Mouse (Mus musculus) right cerebral cortex, adult 2 months (tissue): ENCODE data around the gene Guca1b.
A peak's percentile ranks its signal among the peaks of the same experiment; 100 is the strongest.

Experiments used
- DNase-seq, 2 experiments: peaks; one replicate each; pipeline ENCODE4 v3.0.0; 2021 to 2022; ENCODE audit warnings: low spot score in 2 of 2

Gene Guca1b

DNA sequence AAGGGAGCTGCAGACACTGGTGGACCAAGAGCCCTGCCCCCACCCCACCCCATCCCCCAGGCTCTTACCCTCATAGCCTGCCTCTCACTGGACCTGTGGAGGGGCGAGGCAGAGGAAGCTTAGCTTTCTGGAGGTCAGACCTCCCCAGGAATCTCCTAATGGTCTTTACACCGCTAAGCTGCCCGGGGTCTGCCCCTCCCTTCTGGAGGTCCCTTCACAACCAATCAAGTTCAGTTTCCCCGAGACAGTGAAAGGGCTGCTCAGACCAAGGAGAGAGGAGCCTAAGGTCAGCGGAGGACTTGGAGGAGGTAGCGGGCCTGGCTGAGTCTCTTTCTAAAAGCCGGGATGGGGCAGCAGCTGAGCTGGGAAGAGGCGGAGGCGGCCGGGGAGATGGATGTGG is at the start of gene Guca1b:
Gene Guca1b (plus strand): TSS at position 249 of the 400 bp plus-strand sequence.
- DNase-seq: no peak

DNA sequence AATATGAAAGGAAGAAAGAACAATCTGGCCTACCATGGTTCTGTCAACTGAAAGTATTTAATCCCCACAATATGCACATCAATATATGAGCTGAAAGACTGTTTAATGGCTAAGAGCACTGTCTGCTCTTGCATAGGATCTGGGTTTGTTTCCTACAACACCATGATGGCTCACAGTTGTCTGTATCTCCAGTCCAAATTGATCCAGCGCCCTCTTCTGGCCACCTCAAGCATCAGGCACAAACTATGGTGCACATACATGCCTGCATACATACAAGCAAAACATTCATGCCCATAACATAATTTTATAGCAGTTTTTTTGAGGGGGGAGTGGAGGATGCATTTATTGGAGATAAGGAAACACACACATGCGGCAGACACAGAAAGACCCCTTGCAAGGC is 42.1 kb upstream of the Guca1b start:
- DNase-seq: no peak

DNA sequence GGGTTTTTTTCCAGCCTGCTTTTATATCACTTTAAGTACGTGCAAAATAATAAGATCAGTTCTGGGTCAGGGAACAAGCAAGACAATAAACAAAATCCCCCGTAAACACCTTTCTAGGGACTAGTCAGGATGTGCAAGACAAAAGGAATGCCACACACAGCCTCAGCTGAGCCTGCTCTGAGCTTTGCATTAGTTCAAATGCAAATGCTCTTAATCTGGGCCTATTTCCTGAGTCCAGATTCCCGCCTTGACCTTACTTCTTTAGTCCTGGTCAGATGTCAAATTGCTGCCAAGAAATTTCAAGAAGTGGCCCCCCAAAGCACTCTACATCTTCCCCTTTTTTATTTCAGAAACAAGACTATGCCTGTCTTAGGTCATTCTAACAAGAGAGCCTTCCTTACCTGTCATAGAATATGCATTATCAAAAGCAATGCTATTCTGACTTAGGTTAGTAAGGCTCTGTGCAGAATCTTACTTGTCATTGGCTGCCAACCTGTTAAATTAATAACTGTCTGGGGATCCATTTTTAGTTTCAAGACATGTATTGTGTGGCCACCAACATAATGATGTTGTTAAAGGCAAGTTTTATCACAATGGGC is 35.4 kb upstream of the Guca1b start:
- DNase-seq: no peak

DNA sequence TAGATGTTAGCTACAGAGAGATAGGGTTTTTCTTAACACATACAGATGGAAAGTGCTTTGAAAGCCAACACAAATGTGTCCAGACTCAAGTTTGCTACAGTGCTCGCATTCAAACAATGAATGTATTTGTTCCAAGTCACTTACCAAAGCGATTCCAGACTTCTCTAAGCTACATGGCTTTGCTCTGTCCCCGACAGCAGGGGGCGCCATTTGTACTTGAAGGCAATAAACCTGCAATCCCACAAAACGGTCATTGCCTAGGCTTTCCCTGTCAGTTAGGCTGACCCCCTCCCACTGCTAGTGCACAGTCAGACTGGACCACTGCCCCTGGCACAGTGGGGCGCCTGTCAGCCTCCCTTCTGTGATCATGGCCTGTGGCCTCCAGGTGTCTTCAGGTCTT is 25.2 kb upstream of the Guca1b start:
- peak; percentile 27 to 53 for DNase-seq

DNA sequence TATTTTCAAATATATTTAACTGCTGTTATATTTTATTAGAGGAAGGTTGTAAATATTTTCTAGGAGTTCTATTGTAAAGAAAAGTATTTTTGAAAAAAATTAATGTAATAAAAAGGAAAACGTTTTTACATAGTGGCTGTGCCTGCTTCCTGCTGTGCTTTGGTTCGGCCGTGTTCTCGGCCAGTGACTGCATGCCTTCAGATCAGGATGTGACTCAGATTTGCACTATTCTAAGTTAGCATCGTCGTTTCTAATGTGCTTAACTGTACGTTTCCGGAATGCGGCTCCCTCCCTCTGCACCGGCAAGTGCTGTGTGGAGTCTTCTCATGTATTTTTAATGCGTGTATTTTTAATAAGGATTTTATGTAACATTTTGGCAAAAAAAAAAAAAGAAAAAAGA is 23.9 kb upstream of the Guca1b start:
- DNase-seq: peak in 1 of 2 experiments; percentile 19

DNA sequence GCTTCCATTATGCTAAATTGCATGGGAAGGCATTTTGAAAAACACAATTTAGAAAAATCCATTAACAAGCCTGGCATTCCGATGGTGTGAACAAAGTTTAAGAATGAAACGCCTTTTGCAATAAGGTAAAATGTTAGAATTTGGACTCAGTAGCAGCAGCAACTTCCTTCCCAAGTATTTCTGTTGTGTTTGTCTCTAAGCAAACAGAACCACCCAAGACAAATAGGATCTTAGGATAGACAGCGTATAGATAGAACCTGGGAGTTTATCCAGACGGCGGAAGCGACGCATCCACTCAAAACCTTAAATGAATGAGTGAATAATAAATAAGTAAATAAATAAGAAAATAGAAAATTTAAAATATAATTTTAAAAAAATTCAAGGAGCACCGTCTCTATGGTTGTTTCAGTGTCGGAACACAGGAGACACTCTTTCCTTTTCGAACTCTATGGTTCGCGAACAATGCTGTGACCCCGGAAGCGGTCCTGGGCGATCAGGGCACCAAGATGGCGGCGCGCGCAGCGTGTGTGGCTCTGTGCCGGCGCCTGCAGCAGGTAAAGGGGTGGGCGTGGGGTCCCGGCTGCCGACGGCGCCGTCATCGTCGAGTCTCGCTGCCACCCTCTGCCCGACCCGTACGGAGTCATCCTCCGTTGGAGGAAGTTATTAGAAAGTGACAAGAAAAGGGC is 16.6 kb upstream of the Guca1b start, which contains the start of gene Mrps10:
Gene Mrps10 (plus strand): TSS at position 487 of the 686 bp plus-strand sequence.
- peak; percentile 88 to 90 for DNase-seq

DNA sequence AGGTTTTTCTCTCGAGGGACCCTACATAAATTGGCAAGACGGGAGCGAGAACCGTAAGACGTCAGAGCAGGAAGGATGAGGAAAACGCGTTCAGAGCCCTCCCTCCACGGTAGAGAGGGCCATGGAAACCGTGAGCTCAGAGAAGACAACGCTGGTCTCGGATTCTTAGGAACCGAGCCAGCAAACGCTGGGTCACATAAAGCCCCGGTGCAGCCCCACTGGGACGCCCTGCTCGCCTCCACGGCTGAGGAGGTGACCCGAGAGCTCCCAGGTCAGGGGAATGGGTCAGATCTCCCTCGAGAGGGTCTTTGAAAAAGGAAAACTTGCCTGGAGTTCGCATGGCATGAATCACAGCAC is 16.1 kb upstream of the Guca1b start:
- no peak for DNase-seq

DNA sequence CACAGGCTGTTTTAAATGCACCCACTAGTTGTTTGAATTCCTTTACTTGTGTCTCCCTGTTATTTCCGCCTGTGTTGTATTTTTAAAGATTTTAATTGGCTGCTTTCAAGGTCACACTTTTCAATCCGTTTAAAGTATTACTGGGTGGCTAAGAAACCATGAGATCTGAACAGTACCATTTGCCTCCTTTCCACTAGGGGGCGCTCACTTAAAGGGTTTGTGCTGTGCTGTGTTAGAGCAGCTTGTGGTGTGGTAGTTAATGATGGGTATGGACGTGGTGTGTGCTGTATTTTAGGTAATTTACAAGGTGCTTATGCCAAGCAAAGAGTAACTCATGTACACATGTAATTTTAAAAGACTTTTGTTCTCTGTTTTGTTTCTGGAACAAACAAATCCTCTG is 13.7 kb upstream of the Guca1b start:
- peak; percentile 75 to 81 for DNase-seq

DNA sequence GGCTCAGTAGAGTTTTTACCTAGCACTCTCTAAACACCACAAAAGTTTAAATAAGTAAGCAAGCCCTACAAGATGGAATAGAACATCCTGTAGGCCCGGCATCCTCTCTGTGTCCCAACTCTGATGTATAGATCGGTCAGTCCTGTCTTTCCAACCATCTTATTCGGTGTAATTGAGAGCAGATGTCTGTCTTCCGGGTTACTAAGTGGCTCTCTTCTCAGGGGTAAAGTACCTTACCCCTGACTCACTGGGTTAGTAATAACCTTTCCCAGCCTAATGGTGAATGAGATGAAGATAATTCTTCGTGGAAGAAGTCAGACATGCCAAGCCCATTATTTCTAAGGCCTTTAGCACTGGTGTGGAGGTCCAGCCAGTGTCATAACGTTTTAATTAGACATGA is 11.2 kb upstream of the Guca1b start:
- no peak for DNase-seq

DNA sequence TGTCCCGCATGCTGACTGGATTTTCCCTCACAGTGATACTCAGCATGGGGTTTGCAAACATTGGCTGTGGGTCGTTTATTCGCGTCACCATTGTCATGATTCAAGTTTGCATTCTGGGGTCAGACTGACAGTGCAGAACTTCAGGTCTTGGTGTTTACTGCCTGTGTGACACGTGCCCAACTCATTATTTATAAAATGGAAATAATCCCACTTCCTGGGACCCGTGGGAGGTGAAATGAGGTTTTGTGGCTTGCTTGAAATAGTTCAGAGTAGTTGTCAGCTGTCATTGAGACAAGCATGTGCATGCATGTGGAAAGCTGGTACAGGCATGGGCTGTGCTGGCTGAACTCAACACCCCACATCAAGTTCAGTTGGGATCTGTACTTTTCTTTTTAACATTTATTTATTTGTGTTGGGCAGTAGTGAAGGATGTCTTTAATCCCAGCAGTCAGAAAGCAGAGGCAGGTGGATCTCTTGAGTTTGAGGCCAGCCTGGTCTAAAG is 8.4 kb upstream of the Guca1b start:
- no peak for DNase-seq

DNA sequence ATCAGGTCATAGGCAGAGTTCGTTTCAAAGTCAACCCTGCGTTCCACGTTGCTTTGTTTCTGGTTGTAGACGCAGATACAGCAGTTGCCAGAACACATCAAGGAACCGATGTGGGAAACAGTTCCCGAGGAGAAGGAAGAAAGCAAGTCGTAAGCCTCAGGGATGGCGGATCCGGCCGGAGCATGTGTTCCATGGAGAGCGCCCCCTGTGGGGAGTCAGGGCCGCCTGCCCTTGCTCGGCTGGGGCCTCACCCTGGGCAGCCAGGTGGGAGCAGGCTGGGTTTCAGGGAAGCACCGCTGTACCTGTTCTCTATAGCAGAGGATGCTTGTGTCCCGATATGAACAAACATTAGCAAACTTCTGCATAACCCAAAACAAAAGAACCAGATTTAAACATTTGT is 7.1 kb upstream of the Guca1b start:
- DNase-seq: no peak

DNA sequence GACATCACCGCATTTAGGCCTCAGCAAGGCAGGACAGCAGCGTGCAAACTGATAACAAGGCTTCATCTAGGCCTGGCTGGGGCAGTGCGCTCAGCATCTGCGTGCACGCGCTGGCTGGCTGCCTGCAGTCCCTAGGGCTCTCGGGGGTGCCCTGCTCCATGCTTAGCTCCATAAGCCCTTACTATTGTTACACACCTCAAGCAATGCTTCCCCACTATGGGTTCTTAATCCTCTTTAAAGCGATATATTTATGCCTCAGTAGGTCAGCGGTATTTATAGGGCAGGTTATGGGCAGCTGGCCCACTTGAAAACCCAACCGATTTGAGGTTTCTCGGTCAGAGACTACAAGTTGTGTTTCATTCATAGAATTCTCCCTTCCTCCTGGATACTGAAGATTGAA is 3.3 kb upstream of the Guca1b start:
- no peak for DNase-seq

DNA sequence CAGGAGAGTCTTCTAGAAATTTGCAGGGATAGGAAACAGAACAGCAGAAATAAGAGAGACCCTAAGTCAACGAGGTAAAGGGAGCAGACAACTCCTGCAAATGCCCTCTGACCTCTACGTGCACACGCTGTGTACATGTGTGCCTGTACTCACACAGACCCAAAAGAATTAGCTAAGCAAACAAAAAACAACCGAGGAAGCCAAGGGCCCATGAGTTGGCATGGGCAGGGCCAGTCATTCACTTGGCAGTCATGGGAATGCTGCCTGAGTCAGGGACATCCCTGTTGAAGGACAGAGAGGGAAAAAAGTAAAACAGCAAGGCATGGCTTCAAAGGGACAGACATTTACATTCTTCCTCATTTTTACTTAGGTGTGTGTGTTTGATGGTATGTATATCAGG is 1.9 kb upstream of the Guca1b start:
- DNase-seq: no peak

DNA sequence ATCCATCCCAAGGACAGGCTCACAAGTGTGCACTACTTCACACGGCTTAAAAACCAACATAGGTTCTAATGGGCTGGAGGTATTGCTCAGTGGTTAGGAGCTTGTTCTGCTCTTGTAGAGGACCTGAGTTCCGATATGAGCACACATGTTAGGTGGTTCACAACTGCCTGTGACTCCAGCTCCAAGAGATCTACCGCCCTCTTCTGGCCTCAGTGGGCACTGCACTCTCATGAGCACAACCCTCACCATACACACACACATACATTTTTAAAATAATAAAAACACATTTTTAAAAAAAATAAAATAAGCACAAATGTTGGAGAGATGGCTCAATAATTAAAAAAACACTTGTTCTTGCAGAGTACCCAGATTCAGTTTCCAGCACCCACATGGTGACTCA is 1.1 kb upstream of the Guca1b start:
- no peak for DNase-seq

DNA sequence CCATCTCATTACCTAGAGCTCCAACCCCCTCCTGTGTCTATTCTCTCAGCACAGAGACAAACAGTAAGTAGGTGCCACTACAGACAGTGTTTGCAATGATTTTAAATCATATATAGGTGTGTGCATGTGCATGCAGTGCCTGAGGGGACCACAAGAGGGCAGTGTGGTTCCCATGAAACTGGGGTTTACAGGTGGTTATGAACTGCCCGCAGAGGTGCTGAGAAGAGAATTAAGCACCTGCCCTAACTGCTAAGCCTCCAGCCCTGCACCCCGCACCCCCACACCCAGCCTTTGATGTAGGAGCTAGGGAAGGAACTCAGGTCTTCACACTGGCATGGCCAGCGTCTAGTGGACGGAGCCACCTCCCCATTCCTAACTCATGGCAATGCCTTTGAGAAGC is 1.5 kb downstream of the Guca1b start:
- peak; percentile 23 to 24 for DNase-seq

DNA sequence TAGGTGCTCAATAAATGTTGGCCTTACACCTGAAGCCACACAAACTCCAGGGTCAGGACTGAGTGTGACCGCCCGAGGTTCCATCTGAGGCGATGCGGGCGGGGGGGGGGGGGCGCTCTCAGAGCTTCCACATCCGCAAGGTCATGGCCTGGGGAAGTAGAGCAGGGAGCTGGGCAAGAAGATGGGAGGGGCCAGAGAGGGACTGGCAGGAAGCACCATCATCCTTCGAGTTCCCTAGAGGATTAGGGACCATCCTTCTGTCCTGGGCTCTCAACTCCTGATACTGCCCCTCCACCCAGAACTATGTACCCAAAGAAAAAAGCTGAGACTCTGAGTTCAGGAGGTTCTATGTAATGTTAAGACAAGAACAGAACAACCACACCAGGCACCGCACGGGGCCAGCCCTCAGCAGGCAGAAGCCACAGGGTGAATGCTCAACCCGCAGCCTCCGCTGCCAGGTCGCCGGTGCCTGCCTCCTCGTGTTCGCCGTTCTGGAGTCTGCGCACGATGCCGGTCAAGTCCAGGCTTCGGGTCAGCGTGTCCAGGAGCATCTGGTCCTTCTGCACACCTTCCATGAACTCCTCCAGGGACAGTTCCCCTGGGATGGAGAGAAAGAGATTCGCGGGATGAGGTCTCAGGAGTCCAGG is 9.2 kb downstream of the Guca1b start:
- DNase-seq: no peak

DNA sequence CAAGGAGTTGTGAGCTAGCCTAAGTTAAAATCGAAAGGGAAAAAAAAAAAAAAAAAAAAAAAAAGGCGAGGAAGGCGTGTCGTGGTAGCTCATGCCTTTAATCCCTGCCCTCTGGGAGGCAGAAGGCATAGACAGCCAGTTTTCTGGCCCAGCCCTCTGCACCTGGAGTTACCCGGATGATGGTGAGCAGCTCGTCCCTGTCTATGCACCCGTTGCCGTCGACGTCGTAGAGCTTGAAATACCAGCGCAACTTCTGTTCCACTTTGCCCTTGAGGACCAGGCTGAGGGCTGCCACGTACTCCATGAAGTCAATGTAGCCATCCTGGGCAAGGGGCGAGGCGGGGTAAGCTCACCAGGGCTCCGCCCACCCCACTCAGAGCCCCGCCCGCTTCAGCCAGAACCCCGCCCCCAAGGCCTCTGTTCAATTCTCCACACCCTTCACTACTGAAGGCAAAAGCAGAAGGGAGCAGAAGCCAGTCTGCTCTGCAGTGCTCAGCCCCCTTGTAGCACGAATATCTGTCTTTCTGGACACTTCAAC is 10.3 kb downstream of the Guca1b start:
- no peak for DNase-seq

DNA sequence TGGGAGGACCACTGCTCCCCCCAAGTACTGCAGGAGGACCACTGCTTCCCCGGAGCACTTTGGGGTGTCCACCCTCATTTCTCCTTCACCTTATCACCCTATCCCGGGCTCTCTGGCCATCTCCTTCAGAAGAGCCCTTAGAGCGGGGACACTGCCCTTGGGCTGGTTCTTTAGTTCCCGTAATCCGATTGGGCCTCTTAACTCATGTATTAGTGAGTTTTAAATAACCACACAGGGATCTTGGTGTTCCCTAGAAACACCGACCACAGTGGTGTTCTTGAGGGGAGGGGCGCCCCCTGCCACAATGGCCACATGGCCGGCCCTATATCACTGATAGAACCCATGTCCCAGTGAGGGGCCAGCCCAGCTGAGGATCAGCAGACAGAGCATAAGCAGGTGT is 13.9 kb downstream of the Guca1b start:
- DNase-seq: no peak

DNA sequence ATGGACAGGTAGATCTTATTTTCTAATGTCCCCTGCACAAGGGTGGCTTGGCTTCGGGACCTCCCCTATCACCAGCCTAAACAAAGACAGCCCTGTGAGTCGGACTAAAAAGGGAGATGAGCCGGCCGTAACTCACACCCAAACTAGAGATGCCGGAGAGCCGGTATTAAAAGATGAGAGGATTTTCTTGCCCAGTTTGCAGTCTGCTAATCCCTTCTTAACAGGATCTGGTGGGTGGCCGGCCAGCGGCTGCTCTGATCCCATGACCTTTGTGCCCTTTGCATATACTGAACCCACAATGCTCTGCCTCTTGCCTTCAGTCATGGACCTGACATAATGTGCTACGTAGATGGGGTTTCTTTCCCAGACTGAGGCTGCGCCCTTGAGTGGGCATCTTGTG is 15.3 kb downstream of the Guca1b start, which contains the start of gene Guca1a:
Gene Guca1a (minus strand): TSS at position 134 of the 400 bp plus-strand sequence.
- no peak for DNase-seq

DNA sequence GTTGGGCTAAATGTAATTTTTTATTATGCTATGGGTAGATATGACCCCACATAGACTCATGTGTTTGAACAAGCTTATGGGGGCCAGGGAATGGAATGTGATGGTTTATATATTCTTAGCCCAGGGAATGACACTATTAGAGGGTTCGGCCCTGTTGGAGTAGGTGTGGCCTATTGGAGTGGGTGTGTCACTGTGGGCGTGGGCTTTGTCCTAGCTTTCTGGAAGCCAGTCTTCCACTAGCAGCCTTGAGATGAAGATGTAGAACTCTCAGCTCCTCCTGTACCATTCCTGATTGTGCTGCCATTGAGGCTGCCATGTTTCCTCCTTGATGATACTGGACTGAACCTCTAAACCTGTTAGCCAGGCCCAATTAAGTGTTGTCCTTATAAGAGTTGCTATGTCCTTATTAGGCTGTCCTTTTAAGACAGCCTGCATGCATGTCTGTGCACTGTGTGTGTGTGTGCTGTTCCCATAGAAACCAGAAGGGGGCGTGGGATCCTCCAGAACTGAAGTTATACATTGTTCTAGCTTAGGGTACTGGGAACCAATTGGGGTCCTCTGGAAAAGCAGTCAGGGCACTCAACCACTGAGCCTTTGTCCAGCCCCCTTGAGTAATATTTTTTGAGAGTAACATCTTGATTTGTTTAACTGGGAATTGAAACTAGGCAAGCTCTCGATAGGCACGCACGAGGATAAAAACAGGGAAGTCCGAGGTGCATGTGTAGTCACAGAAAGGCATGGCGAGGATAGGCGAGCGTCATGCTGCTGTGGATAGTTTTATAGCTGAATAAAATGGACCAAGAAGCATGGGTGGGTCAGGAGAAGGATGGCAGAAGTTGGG is 22.7 kb downstream of the Guca1b start:
- DNase-seq: no peak

DNA sequence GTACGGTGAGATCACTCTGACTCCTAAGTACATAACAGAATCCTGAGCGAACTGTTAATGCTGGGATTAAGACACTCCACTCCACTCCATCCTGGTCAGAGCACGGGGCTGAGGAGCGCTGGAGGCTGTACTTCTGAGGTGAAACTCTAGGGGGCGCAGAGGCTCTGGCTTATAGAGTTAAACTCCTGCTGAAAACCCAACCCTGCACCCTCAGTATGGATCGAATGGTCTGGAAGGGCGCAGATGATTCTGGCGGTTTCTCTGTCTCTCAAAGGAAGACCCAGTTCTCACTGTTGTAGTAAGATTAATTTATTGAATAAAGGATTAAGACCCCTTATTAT is 23.3 kb downstream of the Guca1b start:
- DNase-seq: peak; percentile 24 to 47
